In the genomic region with DNA sequence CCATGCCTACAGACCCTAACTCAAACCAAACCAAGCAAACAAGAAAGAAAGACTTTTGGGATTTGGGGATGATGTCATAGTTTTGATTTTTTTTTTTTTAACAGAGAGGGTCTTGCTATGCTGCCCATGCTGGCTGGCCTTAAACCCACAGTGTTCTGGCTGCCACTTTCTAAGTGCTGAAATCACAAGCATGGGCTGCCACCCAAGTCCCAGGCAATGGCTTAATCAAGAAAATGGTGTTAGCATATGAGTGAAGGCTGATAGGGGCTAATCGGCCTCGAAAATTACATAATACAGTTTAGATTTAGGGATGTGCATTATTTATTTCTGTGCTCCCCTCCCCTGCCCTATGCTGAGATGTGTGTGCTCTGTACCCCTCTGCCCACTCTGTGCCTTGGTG, we compare ENCODE assay signal across 21 mouse cellular contexts. TPM values are rescaled to one million over a fixed set of nuclear protein-coding genes. Genes with fewer than 3 reads are reported as not detected.
DNase-seq lines count a peak whose midpoint lies in the region; ATAC-seq and TF ChIP-seq lines count a peak whose summit lies in the region.
"Had no signal": no experiment of that assay in that cellular context is flagged by ENCODE, and none has a peak within 500 bp of the region (broad histone marks: within the 10 kb centered on the region; RNA-seq: fewer than 3 reads in every experiment).

No protein-coding gene starts in this region.

- no peak for ATAC-seq in forebrain, embryonic 14.5 days
- ATAC-seq in forebrain, postnatal 0 days: peak; percentile 34; the same call in 1 of the 2 replicates
- ATAC-seq in forebrain, embryonic 11.5 days (replicated peaks; ENCODE audit: low FRiP score): no peak
- no peak for ATAC-seq in midbrain, embryonic 11.5 days (ENCODE audit: low FRiP score)
- no peak for ATAC-seq in midbrain, embryonic 13.5 days

- no peaks in the 10 kb centered on the region for H3K9me3 ChIP-seq in forebrain, embryonic 14.5 days (replicated peaks; ENCODE audit: control insufficient read depth, low read length)
- H3K9me3 ChIP-seq in forebrain, embryonic 10.5 days: no peaks in the 10 kb centered on the region
- no peaks in the 10 kb centered on the region for H3K9me3 ChIP-seq in forebrain, postnatal 0 days (ENCODE audit: low read length)
- H3K9me3 ChIP-seq in forebrain, embryonic 11.5 days (ENCODE audit: control insufficient read depth, low read length): no peaks in the 10 kb centered on the region
- H3K9me3 ChIP-seq in midbrain, embryonic 11.5 days (ENCODE audit: control insufficient read depth, low read length): no peaks in the 10 kb centered on the region
- no peaks in the 10 kb centered on the region for H3K9me3 ChIP-seq in midbrain, embryonic 13.5 days
- H3K9me3 ChIP-seq: embryonic facial prominence, embryonic 13.5 days; embryonic facial prominence, embryonic 15.5 days had no signal

- no peaks in the 10 kb centered on the region for H3K27me3 ChIP-seq in forebrain, embryonic 14.5 days (replicated peaks; ENCODE audit: control insufficient read depth, insufficient read depth, low read length)
- no peaks in the 10 kb centered on the region for H3K27me3 ChIP-seq in forebrain, embryonic 10.5 days (ENCODE audit: poor library complexity, severe bottlenecking)
- no peaks in the 10 kb centered on the region for H3K27me3 ChIP-seq in forebrain, postnatal 0 days (ENCODE audit: insufficient read depth, low read length)
- no peaks in the 10 kb centered on the region for H3K27me3 ChIP-seq in forebrain, embryonic 11.5 days (ENCODE audit: control insufficient read depth, insufficient read depth, low read length)
- H3K27me3 ChIP-seq in midbrain, embryonic 11.5 days (ENCODE audit: control insufficient read depth, insufficient read depth, low read length): no peaks in the 10 kb centered on the region
- H3K27me3 ChIP-seq in midbrain, embryonic 13.5 days: no peaks in the 10 kb centered on the region
- H3K27me3 ChIP-seq: embryonic facial prominence, embryonic 13.5 days; embryonic facial prominence, embryonic 15.5 days had no signal

- H3K4me2 ChIP-seq in forebrain, embryonic 14.5 days (ENCODE audit: low read length): no peak overlapping the region
- H3K4me2 ChIP-seq in forebrain, postnatal 0 days (ENCODE audit: low read depth): no peak overlapping the region
- no peak overlapping the region for H3K4me2 ChIP-seq in forebrain, embryonic 11.5 days (ENCODE audit: low read depth, low read length, severe bottlenecking)
- H3K4me2 ChIP-seq in midbrain, embryonic 11.5 days: no peak overlapping the region
- H3K4me2 ChIP-seq in midbrain, embryonic 13.5 days (replicated peaks): no peak overlapping the region
- H3K4me2 ChIP-seq: embryonic facial prominence, embryonic 13.5 days; embryonic facial prominence, embryonic 15.5 days had no signal

- no peak for TF ChIP-seq CTCF in forebrain, postnatal 0 days (IDR thresholded peaks at IDR 0.05; ENCODE audit: low read depth)
- no peak for TF ChIP-seq CTCF in brain, embryonic 14.5 days (IDR thresholded peaks at IDR 0.05; ENCODE audit: borderline replicate concordance, extremely low read depth, insufficient read depth, insufficient read length)

- no peaks in the 10 kb centered on the region for H3K36me3 ChIP-seq in forebrain, embryonic 14.5 days (ENCODE audit: control insufficient read depth, insufficient read depth, low read length)
- no peaks in the 10 kb centered on the region for H3K36me3 ChIP-seq in forebrain, embryonic 10.5 days (replicated peaks)
- H3K36me3 ChIP-seq in forebrain, postnatal 0 days (ENCODE audit: insufficient read depth): no peaks in the 10 kb centered on the region
- H3K36me3 ChIP-seq in forebrain, embryonic 11.5 days (ENCODE audit: control insufficient read depth, insufficient read depth, low read length): no peaks in the 10 kb centered on the region
- no peaks in the 10 kb centered on the region for H3K36me3 ChIP-seq in midbrain, embryonic 11.5 days (ENCODE audit: control insufficient read depth, insufficient read depth, low read length)
- no peaks in the 10 kb centered on the region for H3K36me3 ChIP-seq in midbrain, embryonic 13.5 days
- H3K36me3 ChIP-seq: embryonic facial prominence, embryonic 13.5 days; embryonic facial prominence, embryonic 15.5 days had no signal

- no peak overlapping the region for H3K9ac ChIP-seq in forebrain, embryonic 14.5 days (ENCODE audit: low read length)
- H3K9ac ChIP-seq in forebrain, postnatal 0 days: no peak overlapping the region
- no peak overlapping the region for H3K9ac ChIP-seq in forebrain, embryonic 11.5 days (ENCODE audit: low read length)
- H3K9ac ChIP-seq in midbrain, embryonic 11.5 days (ENCODE audit: low read length): no peak overlapping the region
- no peak overlapping the region for H3K9ac ChIP-seq in midbrain, embryonic 13.5 days (replicated peaks)
- H3K9ac ChIP-seq: embryonic facial prominence, embryonic 13.5 days; embryonic facial prominence, embryonic 15.5 days had no signal

- no peak for TF ChIP-seq POLR2A in brain, embryonic 14.5 days (IDR thresholded peaks at IDR 0.05; ENCODE audit: borderline replicate concordance, extremely low read depth, insufficient read depth, insufficient read length, poor library complexity, severe bottlenecking)

- peak; percentile 19 for DNase-seq in forebrain, embryonic 14.5 days (ENCODE audit: low spot score)
- DNase-seq in forebrain, embryonic 10.5 days (ENCODE audit: extremely low spot score, low spot score): no peak
- no peak for DNase-seq in forebrain, postnatal 0 days
- DNase-seq in forebrain, embryonic 11.5 days (ENCODE audit: low spot score): no peak
- DNase-seq in midbrain, embryonic 11.5 days (ENCODE audit: low spot score, missing footprints): peak; percentile 69
- DNase-seq in brain, embryonic 14.5 days (ENCODE audit: low read depth): peak; percentile 53
- DNase-seq in kidney, postnatal 36 days: no peak
- DNase-seq: adrenal gland, adult 8-10 months; adrenal gland, postnatal 14 days; adrenal gland, postnatal 36 days; cerebellum, adult 11 months; cerebellum, adult 18-20 months; cerebellum, adult 8-10 months; cerebellum, adult 9-11 months; cerebellum, postnatal 14 days; cerebellum, postnatal 36 days; embryo, embryonic 11 days had no signal

- WGBS in forebrain, embryonic 14.5 days: 94% methylated on average over 2 of the region's 2 CpGs
- 100% methylated on average over 2 of the region's 2 CpGs for WGBS in forebrain, embryonic 10.5 days
- WGBS in forebrain, postnatal 0 days: 45% methylated on average over 2 of the region's 2 CpGs
- WGBS in forebrain, embryonic 11.5 days: 88% methylated on average over 2 of the region's 2 CpGs
- WGBS in midbrain, embryonic 11.5 days: 100% methylated on average over 2 of the region's 2 CpGs
- 93% methylated on average over 2 of the region's 2 CpGs for WGBS in midbrain, embryonic 13.5 days

- H3K4me3 ChIP-seq in forebrain, embryonic 14.5 days (ENCODE audit: low read depth, low read length): no peak overlapping the region
- no peak overlapping the region for H3K4me3 ChIP-seq in forebrain, embryonic 10.5 days
- no peak overlapping the region for H3K4me3 ChIP-seq in forebrain, postnatal 0 days (ENCODE audit: low read depth, low read length)
- no peak overlapping the region for H3K4me3 ChIP-seq in forebrain, embryonic 11.5 days (ENCODE audit: low read depth, low read length)
- H3K4me3 ChIP-seq in midbrain, embryonic 11.5 days (ENCODE audit: low read depth, low read length): no peak overlapping the region
- H3K4me3 ChIP-seq in midbrain, embryonic 13.5 days (replicated peaks): no peak overlapping the region
- H3K4me3 ChIP-seq: embryonic facial prominence, embryonic 13.5 days; embryonic facial prominence, embryonic 15.5 days; erythroblast, embryonic 14.5 days had no signal

- no peak overlapping the region for H3K27ac ChIP-seq in forebrain, embryonic 14.5 days (ENCODE audit: low read depth, low read length)
- H3K27ac ChIP-seq in forebrain, embryonic 10.5 days: no peak overlapping the region
- no peak overlapping the region for H3K27ac ChIP-seq in forebrain, postnatal 0 days (ENCODE audit: low read depth, low read length)
- no peak overlapping the region for H3K27ac ChIP-seq in forebrain, embryonic 11.5 days (ENCODE audit: low read depth, low read length)
- H3K27ac ChIP-seq in midbrain, embryonic 11.5 days (ENCODE audit: low read depth, low read length): no peak overlapping the region
- H3K27ac ChIP-seq in midbrain, embryonic 13.5 days: no peak overlapping the region
- H3K27ac ChIP-seq: embryonic facial prominence, embryonic 13.5 days; embryonic facial prominence, embryonic 15.5 days had no signal

- H3K4me1 ChIP-seq in forebrain, embryonic 14.5 days (ENCODE audit: control insufficient read depth, insufficient read depth, low read length): no peaks in the 10 kb centered on the region
- H3K4me1 ChIP-seq in forebrain, embryonic 10.5 days: peaks cover 6% of the 10 kb centered on the region; the same call in 1 of the 2 replicates
- H3K4me1 ChIP-seq in forebrain, postnatal 0 days (ENCODE audit: insufficient read depth): no peaks in the 10 kb centered on the region
- H3K4me1 ChIP-seq in forebrain, embryonic 11.5 days (replicated peaks; ENCODE audit: control insufficient read depth, insufficient read depth, low read length): no peaks in the 10 kb centered on the region
- H3K4me1 ChIP-seq in midbrain, embryonic 11.5 days (ENCODE audit: control insufficient read depth, insufficient read depth, low read length): no peaks in the 10 kb centered on the region
- no peaks in the 10 kb centered on the region for H3K4me1 ChIP-seq in midbrain, embryonic 13.5 days (replicated peaks)
- H3K4me1 ChIP-seq: embryonic facial prominence, embryonic 13.5 days; embryonic facial prominence, embryonic 15.5 days had no signal

RNA-seq across cellular contexts. Expression of a gene that starts 17.6 kb away (rescaled TPM):
- polyA plus RNA-seq in forebrain, embryonic 14.5 days (2014; fragmentation: Nextera tagmentation; extraction: Ambion mirVana): 11.9 and 14.5 TPM in 2 replicates
- polyA plus RNA-seq in forebrain, embryonic 10.5 days (2016; fragmentation: Nextera tagmentation; extraction: Ambion mirVana): 19.6 and 21.2 TPM in 2 replicates
- 17.9 and 22.1 TPM in 2 replicates for total RNA-seq in forebrain, postnatal 0 days (2014; rRNA removed)
- 9.5 and 13.1 TPM in 2 replicates for polyA plus RNA-seq in forebrain, postnatal 0 days (2015; fragmentation: Nextera tagmentation; extraction: Ambion mirVana)
- 22.4 and 24.1 TPM in 2 replicates for polyA plus RNA-seq in forebrain, embryonic 11.5 days (2014; fragmentation: Nextera tagmentation; extraction: Ambion mirVana)
- polyA plus RNA-seq in midbrain, embryonic 11.5 days (2014; fragmentation: Nextera tagmentation; extraction: Ambion mirVana): 17.1 and 20.2 TPM in 2 replicates
- polyA plus RNA-seq in midbrain, embryonic 13.5 days (2015; fragmentation: Nextera tagmentation; extraction: Ambion mirVana): 10.5 and 13.2 TPM in 2 replicates
- polyA plus RNA-seq in brain, embryonic 14.5 days (2012; rRNA removed): 12.8 and 12.9 TPM in 2 replicates

Comparison
In these comparisons a context has a peak if more than half of its experiments do, and no peak if none do; other contexts are left out.
1. DNase-seq: peak in forebrain, embryonic 14.5 days (single experiment), midbrain, embryonic 11.5 days (single experiment) and brain, embryonic 14.5 days (single experiment); none in forebrain, embryonic 10.5 days (single experiment), forebrain, postnatal 0 days (single experiment), forebrain, embryonic 11.5 days (single experiment) and kidney, postnatal 36 days (0 of 2).